Mouse (Mus musculus) stomach, embryonic 14.5 days (tissue): ENCODE results near the gene Zfp986. TPM values are rescaled to one million over a fixed set of nuclear protein-coding genes. Genes with fewer than 3 reads are reported as not detected.
"Not testable (repeated sequence)": the region's sequence is repeated elsewhere in the genome, so short reads cannot be mapped to it uniquely, and the experiment has no call there.

ENCODE experiments used
- ATAC-seq: fragments of 200-750 bp; cut with Nextera tagmentation; 2 replicates; pipeline ENCODE4 v1.8.0; 2017; ENCODE audit warnings: low read depth, moderate TSS enrichment; ENCODE audit not compliant: insufficient number of reproducible peaks, insufficient read depth, low FRiP score
- H3K27ac ChIP-seq: fragments of 300-500 bp; sonication (generic); 2 replicates; pipeline ENCODE4 v1.5.1; 2014; ENCODE audit warnings: mild to moderate bottlenecking, low read length, moderate library complexity, mixed read lengths
- H3K27me3 ChIP-seq: fragments of 300-500 bp; sonication (generic); 2 replicates; pipeline ENCODE4 v1.6.1; 2014; ENCODE audit warnings: low read length, control low read depth, mixed read lengths; ENCODE audit not compliant: control insufficient read depth, insufficient read depth
- H3K36me3 ChIP-seq: fragments of 300-500 bp; sonication (generic); 2 replicates; pipeline ENCODE4 v1.6.1; 2014; ENCODE audit warnings: mild to moderate bottlenecking, control low read depth, low read length, moderate library complexity, mixed read lengths; ENCODE audit not compliant: control insufficient read depth, insufficient read depth
- H3K4me1 ChIP-seq: fragments of 300-500 bp; sonication (generic); 2 replicates; pipeline ENCODE4 v1.6.1; 2014; ENCODE audit warnings: low read length, control low read depth, mixed read lengths; ENCODE audit not compliant: control insufficient read depth, insufficient read depth
- H3K4me2 ChIP-seq: fragments of 300-500 bp; sonication (generic); replicated peaks from 2 replicates; pipeline ENCODE4 v1.6.1; 2014; ENCODE audit warnings: low read depth, low read length, control low read depth
- H3K4me3 ChIP-seq: fragments of 300-500 bp; sonication (generic); 2 replicates; pipeline ENCODE4 v1.5.1; 2014; ENCODE audit warnings: low read depth, low read length, control low read depth
- H3K9ac ChIP-seq: fragments of 300-500 bp; sonication (generic); replicated peaks from 2 replicates; pipeline ENCODE4 v1.6.1; 2014; ENCODE audit warnings: low read depth, mild to moderate bottlenecking, control low read depth, low read length, moderate library complexity, mixed read lengths
- H3K9me3 ChIP-seq: fragments of 300-500 bp; sonication (generic); 2 replicates; pipeline ENCODE4 v1.6.1; 2016; ENCODE audit warnings: low read depth, low read length, control low read depth; ENCODE audit not compliant: control insufficient read depth
- WGBS: fragments of 180-500 bp; shearing (Covaris S2); extraction: QIAGEN DNeasy Blood & Tissue Kit; methylation state at CpG from one replicate; pipeline ENCODE4 v1.1.7; 2014; 5-methylcytosine and 5-hydroxymethylcytosine counted together
- polyA plus RNA-seq: library from polyadenylated mRNA; unstranded; fragments of >200 nt; fragmentation: Nextera tagmentation; extraction: Ambion mirVana; gene quantifications from 2 replicates; pipeline ENCODE4 v1.2.1, GENCODE M21; 2014

Zfp986 gene
- not detected in 2 replicates for polyA plus RNA-seq

DNA sequence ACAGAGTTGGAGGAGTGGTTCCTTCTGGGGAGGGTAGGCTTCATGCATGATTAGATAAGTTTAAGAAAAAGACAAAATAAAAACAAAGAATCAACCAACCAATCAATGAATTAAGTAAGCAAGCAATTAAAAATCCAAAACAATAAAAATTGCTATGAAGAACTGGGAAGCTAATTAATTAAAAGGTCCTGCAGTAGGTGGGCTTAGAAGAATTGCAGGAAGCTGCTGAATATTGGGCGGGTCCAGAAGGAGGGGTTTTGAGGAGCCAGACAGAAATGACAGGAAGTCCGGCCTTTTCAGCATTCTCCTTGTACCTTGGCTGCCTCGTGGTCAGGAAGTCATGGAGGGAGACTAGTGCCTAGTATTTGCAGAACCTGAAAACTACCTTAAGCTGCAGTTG is at the start of gene Zfp986:
TSS of gene Zfp986 (plus strand) at position 301 of the 400 bp plus-strand sequence.
- H3K27ac ChIP-seq, H3K27me3 ChIP-seq, H3K4me1 ChIP-seq, H3K9ac ChIP-seq, H3K4me3 ChIP-seq, H3K36me3 ChIP-seq, H3K4me2 ChIP-seq, H3K9me3 ChIP-seq, ATAC-seq: not testable (repeated sequence)
- 79% methylated on average over 3 of the region's 3 CpGs for WGBS

- not testable (repeated sequence) for H3K9ac ChIP-seq, H3K4me3 ChIP-seq, H3K4me1 ChIP-seq, H3K4me2 ChIP-seq, H3K27me3 ChIP-seq, H3K36me3 ChIP-seq, H3K27ac ChIP-seq, H3K9me3 ChIP-seq
- ATAC-seq, result 0 out of 2 replicates have a peak, but pooled peaks have one; percentile 18
- WGBS, result no CpG with 5 or more reads among the region's 2 CpGs
Observed at GRCm38 (mm10) chr4:145819946-145820345, 48.6 kb upstream of the Zfp986 start.

DNA sequence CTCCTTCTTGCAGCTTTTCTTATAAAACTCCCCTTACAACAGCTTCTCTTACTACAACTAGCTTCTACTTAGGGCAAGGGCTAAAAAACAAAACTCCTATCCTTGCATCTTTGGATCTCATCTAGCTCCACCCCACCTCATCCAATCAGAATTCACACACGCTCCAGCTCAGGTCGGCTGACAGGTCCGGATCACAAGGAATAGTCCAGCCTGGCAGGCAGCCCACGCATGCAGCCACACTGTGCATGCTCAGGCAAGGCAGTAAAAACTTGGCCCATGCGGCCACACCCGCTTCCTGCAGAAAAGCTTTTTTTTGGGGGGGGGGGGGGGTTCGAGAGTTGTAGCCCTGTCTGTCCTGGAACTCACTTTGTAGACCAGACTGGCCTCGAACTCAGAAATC is 43.0 kb upstream of the Zfp986 start:
- not testable (repeated sequence) for ATAC-seq, H3K27me3 ChIP-seq, H3K9ac ChIP-seq, H3K27ac ChIP-seq, H3K36me3 ChIP-seq, H3K4me3 ChIP-seq, H3K9me3 ChIP-seq, H3K4me2 ChIP-seq, H3K4me1 ChIP-seq
- WGBS, result 86% methylated on average over 3 of the region's 8 CpGs

DNA sequence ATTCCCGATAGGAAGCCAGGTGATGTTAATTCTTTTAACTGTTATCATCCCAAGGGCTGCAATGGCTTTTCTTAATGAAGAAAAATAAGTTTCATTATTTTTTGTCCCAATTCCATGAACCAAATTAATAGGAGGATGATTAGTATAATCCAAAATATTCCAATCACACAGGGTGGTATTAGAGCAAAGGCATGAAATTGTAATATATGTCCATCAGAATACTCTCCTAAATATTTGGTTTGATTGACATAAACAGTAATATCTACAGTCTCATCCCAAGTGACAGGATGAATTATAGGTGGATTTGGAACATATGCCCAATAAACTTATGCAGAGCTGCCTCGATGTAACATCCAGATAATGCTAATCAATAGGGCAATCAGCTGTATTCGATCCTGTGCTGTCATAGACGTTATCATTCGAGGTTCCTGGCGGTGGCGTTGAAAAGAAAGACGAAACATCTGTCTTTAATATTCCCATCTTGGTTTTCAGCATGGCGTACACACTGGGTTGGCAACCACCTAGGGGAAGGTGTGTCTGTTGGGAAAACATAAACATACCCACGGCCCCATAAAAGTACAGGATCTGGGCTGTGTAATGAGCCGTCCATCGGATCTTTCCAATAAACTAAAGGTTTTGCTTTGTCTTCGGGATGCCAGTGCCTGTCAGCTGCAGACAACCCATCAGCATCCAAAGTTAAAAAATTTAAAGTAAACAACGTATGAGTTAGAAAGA is 37.1 kb upstream of the Zfp986 start:
- WGBS, result 94% methylated on average over 1 of the region's 14 CpGs
- ATAC-seq, result peak; percentile 61; the same call in 1 of the 2 replicates
- H3K27ac ChIP-seq, H3K36me3 ChIP-seq, H3K9me3 ChIP-seq, H3K4me2 ChIP-seq, H3K4me1 ChIP-seq, H3K27me3 ChIP-seq, H3K4me3 ChIP-seq, H3K9ac ChIP-seq: not testable (repeated sequence)

GRCm38 (mm10) chr4:145836300-145836862 is 32.2 kb upstream of the Zfp986 start:
- not testable (repeated sequence) for H3K9me3 ChIP-seq, H3K9ac ChIP-seq, H3K4me2 ChIP-seq, H3K4me3 ChIP-seq, H3K36me3 ChIP-seq, H3K27me3 ChIP-seq, H3K27ac ChIP-seq, H3K4me1 ChIP-seq
- ATAC-seq, result peak; percentile 31; the same call in 1 of the 2 replicates
- 78% methylated on average over 9 of the region's 18 CpGs for WGBS

DNA sequence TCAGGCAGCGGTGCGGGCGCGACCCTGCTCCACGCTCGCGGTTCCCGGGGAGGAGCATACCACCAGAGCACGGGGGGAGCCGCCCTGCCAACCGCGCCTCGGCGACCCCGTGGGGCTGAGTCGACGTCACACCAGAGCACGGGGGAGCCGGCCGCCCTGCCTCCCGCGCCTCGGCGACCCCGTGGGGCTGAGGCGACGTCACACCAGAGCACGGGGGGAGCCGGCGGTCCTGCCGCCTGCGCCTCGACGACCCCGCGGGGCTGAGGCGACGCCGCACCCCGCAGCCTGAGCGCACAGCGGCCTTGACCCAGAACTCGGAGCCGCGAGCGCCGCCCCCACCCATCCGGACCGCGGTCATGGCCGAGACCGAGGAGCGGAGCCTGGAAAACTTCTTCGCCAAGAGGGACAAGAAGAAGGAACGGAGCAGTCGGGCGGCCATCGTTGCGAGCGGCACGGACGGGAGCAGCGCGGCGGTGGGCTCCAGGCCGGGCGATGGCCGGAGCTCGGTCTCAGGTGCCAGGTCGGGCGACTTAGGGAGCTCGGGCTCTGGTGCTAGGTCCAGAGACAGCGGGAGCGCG is 31.6 kb upstream of the Zfp986 start:
- H3K27ac ChIP-seq, H3K9me3 ChIP-seq, H3K36me3 ChIP-seq, H3K4me2 ChIP-seq, H3K9ac ChIP-seq, H3K27me3 ChIP-seq, H3K4me3 ChIP-seq, H3K4me1 ChIP-seq: not testable (repeated sequence)
- 60% methylated on average over 50 of the region's 75 CpGs for WGBS
- ATAC-seq, result peak; percentile 74

GRCm38 (mm10) chr4:145846793-145847192 is 21.8 kb upstream of the Zfp986 start:
- ATAC-seq, result peak; percentile 71; the same call in 1 of the 2 replicates

GRCm38 (mm10) chr4:145848183-145848890 is 20.3 kb upstream of the Zfp986 start:
- H3K27me3 ChIP-seq, H3K27ac ChIP-seq, H3K4me1 ChIP-seq, ATAC-seq, H3K9me3 ChIP-seq, H3K9ac ChIP-seq, H3K4me2 ChIP-seq, H3K4me3 ChIP-seq, H3K36me3 ChIP-seq: not testable (repeated sequence)
- 70% methylated on average over 3 of the region's 4 CpGs for WGBS

More at GRCm38 (mm10) chr4:145846793-145847192, 21.8 kb upstream of the Zfp986 start:
- H3K4me2 ChIP-seq, H3K4me3 ChIP-seq, H3K27ac ChIP-seq, H3K9me3 ChIP-seq, H3K4me1 ChIP-seq, H3K27me3 ChIP-seq, H3K9ac ChIP-seq, H3K36me3 ChIP-seq: not testable (repeated sequence)
